Mouse (Mus musculus): ENCODE results near the gene Tstd2. TPM values are rescaled to one million over a fixed set of nuclear protein-coding genes. Genes with fewer than 3 reads are reported as not detected.

Gene Tstd2
- polyA plus RNA-seq, 1 experiment, result 6.5 TPM

GRCm38 (mm10) chr4:46072631-46073030, 65.9 kb downstream of the Tstd2 start:
- no peak for TF ChIP-seq POLR2A (IDR thresholded peaks at IDR 0.05; ENCODE audit: low read depth, low read length)
- no peak for TF ChIP-seq CTCF (IDR thresholded peaks at IDR 0.05; ENCODE audit: extremely low read depth, insufficient read length, insufficient replicate concordance, low read depth, low read length)
- no peaks in the 10 kb centered on the region for H3K27me3 ChIP-seq (ENCODE audit: control insufficient read depth, insufficient read depth, low read length)
- H3K4me3 ChIP-seq (ENCODE audit: low read depth, low read length), result no peak overlapping the region
- no peak overlapping the region for H3K27ac ChIP-seq (ENCODE audit: insufficient read depth, low read depth, low read length)
- no peaks in the 10 kb centered on the region for H3K4me1 ChIP-seq (ENCODE audit: control insufficient read depth, insufficient read depth, insufficient read length, low read length)
- 86% methylated on average over 6 of the region's 6 CpGs for WGBS
- H3K36me3 ChIP-seq (ENCODE audit: control insufficient read depth, insufficient read depth, low read length), result no peaks in the 10 kb centered on the region

GRCm38 (mm10) chr4:46069851-46070482, 68.5 kb downstream of the Tstd2 start:
- H3K36me3 ChIP-seq (ENCODE audit: control insufficient read depth, insufficient read depth, low read length), result no peaks in the 10 kb centered on the region
- H3K27ac ChIP-seq (ENCODE audit: insufficient read depth, low read depth, low read length), result no peak overlapping the region
- TF ChIP-seq POLR2A (IDR thresholded peaks at IDR 0.05; ENCODE audit: low read depth, low read length) (no peak), CTCF (IDR thresholded peaks at IDR 0.05; ENCODE audit: extremely low read depth, insufficient read length, insufficient replicate concordance, low read depth, low read length) (no peak)
- H3K4me1 ChIP-seq (ENCODE audit: control insufficient read depth, insufficient read depth, insufficient read length, low read length), result no peaks in the 10 kb centered on the region
- no peak overlapping the region for H3K4me3 ChIP-seq (ENCODE audit: low read depth, low read length)
- 66% methylated on average over 6 of the region's 6 CpGs for WGBS
- no peaks in the 10 kb centered on the region for H3K27me3 ChIP-seq (ENCODE audit: control insufficient read depth, insufficient read depth, low read length)

DNA sequence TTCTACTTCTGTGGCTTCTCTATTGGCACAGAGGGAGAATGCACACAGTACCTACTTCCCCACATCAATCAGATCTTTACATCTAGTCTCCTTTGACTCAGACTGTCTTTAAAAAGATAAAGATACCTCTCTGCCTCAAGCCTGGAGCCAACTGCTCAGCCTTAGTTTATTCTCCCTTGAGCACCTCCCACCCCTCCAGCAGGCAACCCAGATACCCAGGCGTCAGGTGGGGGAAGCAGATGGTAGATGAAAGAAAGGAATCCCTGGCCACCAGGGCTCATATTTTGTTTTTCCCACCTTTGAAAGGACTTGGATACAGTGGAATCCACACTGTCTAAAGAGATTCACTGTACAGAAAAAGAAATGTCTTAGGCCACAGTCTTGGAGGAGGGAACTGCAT, 69.9 kb downstream of the Tstd2 start:
- TF ChIP-seq POLR2A (IDR thresholded peaks at IDR 0.05; ENCODE audit: low read depth, low read length), result no peak
- no peak for TF ChIP-seq CTCF (IDR thresholded peaks at IDR 0.05; ENCODE audit: extremely low read depth, insufficient read length, insufficient replicate concordance, low read depth, low read length)
- Histone ChIP-seq H3K4me1 (ENCODE audit: control insufficient read depth, insufficient read depth, insufficient read length, low read length) (no peaks in the 10 kb centered on the region), H3K27me3 (ENCODE audit: control insufficient read depth, insufficient read depth, low read length) (no peaks in the 10 kb centered on the region), H3K36me3 (ENCODE audit: control insufficient read depth, insufficient read depth, low read length) (no peaks in the 10 kb centered on the region), H3K4me3 (ENCODE audit: low read depth, low read length) (no peak overlapping the region), H3K27ac (ENCODE audit: insufficient read depth, low read depth, low read length) (0 out of 2 replicates have a peak overlapping the region, but pooled peaks have one; percentile 28)
- WGBS, result 41% methylated on average over 1 of the region's 1 CpGs

- no peaks in the 10 kb centered on the region for H3K27me3 ChIP-seq (ENCODE audit: control insufficient read depth, insufficient read depth, low read length)
- no peak overlapping the region for H3K4me3 ChIP-seq (ENCODE audit: low read depth, low read length)
- WGBS, result 71% methylated on average over 3 of the region's 3 CpGs
- H3K4me1 ChIP-seq (ENCODE audit: control insufficient read depth, insufficient read depth, insufficient read length, low read length), result no peaks in the 10 kb centered on the region
- TF ChIP-seq CTCF (IDR thresholded peaks at IDR 0.05; ENCODE audit: extremely low read depth, insufficient read length, insufficient replicate concordance, low read depth, low read length), result no peak
- TF ChIP-seq POLR2A (IDR thresholded peaks at IDR 0.05; ENCODE audit: low read depth, low read length), result no peak
- H3K36me3 ChIP-seq (ENCODE audit: control insufficient read depth, insufficient read depth, low read length), result no peaks in the 10 kb centered on the region
- 0 out of 2 replicates have a peak overlapping the region, but pooled peaks have one; percentile 28 for H3K27ac ChIP-seq (ENCODE audit: insufficient read depth, low read depth, low read length)
Observed at GRCm38 (mm10) chr4:46068060-46068459, 70.4 kb downstream of the Tstd2 start.

DNA sequence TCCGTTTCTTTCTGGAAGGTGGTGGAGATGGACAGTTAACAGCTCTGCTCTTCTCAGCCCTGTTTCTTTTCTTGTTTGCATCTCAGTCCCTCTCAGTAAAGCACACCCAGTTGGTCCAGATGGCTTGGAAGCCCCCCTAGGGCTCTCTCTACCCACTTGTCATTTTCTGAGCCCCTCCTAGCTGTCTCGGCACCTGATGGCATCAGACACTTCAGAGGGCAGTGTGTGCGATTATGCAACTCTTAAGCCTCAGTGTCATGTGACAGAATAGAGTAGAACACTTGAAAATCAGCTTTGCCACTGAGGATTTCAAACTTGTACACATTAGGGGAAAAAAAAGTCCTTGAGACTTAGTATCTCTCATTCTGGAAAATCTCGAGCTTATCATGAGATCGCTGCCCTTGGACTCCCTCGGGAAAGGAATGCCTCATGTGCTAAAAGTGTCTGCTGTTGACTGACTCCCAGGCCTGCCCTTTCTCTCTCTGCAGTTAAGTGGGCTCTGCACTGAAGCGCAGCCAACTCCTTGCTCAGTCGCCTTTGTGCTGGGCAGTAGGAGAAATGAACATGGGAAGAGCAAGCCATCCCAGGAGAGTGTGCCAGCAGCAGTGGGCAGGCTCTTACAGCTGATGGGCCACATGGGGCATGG, 72.7 kb downstream of the Tstd2 start:
- TF ChIP-seq POLR2A (IDR thresholded peaks at IDR 0.05; ENCODE audit: low read depth, low read length), result no peak
- TF ChIP-seq CTCF (IDR thresholded peaks at IDR 0.05; ENCODE audit: extremely low read depth, insufficient read length, insufficient replicate concordance, low read depth, low read length), result no peak
- Histone ChIP-seq H3K4me3 (ENCODE audit: low read depth, low read length) (no peak overlapping the region), H3K27ac (ENCODE audit: insufficient read depth, low read depth, low read length) (no peak overlapping the region), H3K27me3 (ENCODE audit: control insufficient read depth, insufficient read depth, low read length) (no peaks in the 10 kb centered on the region), H3K4me1 (ENCODE audit: control insufficient read depth, insufficient read depth, insufficient read length, low read length) (no peaks in the 10 kb centered on the region), H3K36me3 (ENCODE audit: control insufficient read depth, insufficient read depth, low read length) (no peaks in the 10 kb centered on the region)
- WGBS, result 50% methylated on average over 8 of the region's 8 CpGs

- H3K4me3 ChIP-seq (ENCODE audit: low read depth, low read length), result no peak overlapping the region
- WGBS, result 66% methylated on average over 3 of the region's 3 CpGs
- TF ChIP-seq POLR2A (IDR thresholded peaks at IDR 0.05; ENCODE audit: low read depth, low read length) (no peak), CTCF (IDR thresholded peaks at IDR 0.05; ENCODE audit: extremely low read depth, insufficient read length, insufficient replicate concordance, low read depth, low read length) (no peak)
- no peak overlapping the region for H3K27ac ChIP-seq (ENCODE audit: insufficient read depth, low read depth, low read length)
- H3K27me3 ChIP-seq (ENCODE audit: control insufficient read depth, insufficient read depth, low read length), result no peaks in the 10 kb centered on the region
- H3K36me3 ChIP-seq (ENCODE audit: control insufficient read depth, insufficient read depth, low read length), result no peaks in the 10 kb centered on the region
- H3K4me1 ChIP-seq (ENCODE audit: control insufficient read depth, insufficient read depth, insufficient read length, low read length), result no peaks in the 10 kb centered on the region
Observed at GRCm38 (mm10) chr4:46064961-46065360, 73.5 kb downstream of the Tstd2 start.

Other genes starting within 250 kb of the Tstd2 start
- not detected in 2 replicates for gene Ccdc180, start 248.4 kb downstream of the Tstd2 start, polyA plus RNA-seq (2012; rRNA removed)
- gene Tdrd7, start 173.4 kb downstream of the Tstd2 start, polyA plus RNA-seq (2012; rRNA removed), result 8.7 and 21.9 TPM in 2 replicates
- 0.67 and 1.2 TPM in 2 replicates for gene Tmod1, start 99.8 kb downstream of the Tstd2 start, polyA plus RNA-seq (2012; rRNA removed)
- gene Ncbp1, start 81 bp downstream of the Tstd2 start, polyA plus RNA-seq (2012; rRNA removed), result 6.0 and 6.9 TPM in 2 replicates
- 29.1 and 42.2 TPM in 2 replicates for gene Xpa, start 57.6 kb upstream of the Tstd2 start, polyA plus RNA-seq (2012; rRNA removed)
- 0.04 TPM in 1 of 2 replicates, not detected in the other for gene Foxe1, start 204.9 kb upstream of the Tstd2 start, polyA plus RNA-seq (2012; rRNA removed)